Mouse (Mus musculus) bone marrow, adult 2 months (tissue): ENCODE measurements around the gene E130309D02Rik.

Experiments
- CTCF ChIP-seq: fragments of 200-500 bp; IDR thresholded peaks from 2 replicates; pipeline ENCODE4 v1.5.1; 2011; ENCODE audit warnings: low read length, control low read depth; ENCODE audit not compliant: control insufficient read depth, insufficient read depth
- POLR2A ChIP-seq: fragments of 200-500 bp; IDR thresholded peaks from 2 replicates; pipeline ENCODE4 v1.6.1; 2011; ENCODE audit warnings: low read depth, mild to moderate bottlenecking, control low read depth, low read length, borderline replicate concordance; ENCODE audit not compliant: control insufficient read depth

- no peak for TF ChIP-seq POLR2A
- no peak for TF ChIP-seq CTCF
Observed at GRCm38 (mm10) chr5:143255131-143255519, 60.0 kb downstream of the E130309D02Rik start.
